Mouse (Mus musculus): ENCODE results near the gene Rrm1.

- TF ChIP-seq CTCF (IDR thresholded peaks at IDR 0.05; ENCODE audit: insufficient read depth, low read depth, low read length) (no peak), POLR2A (IDR thresholded peaks at IDR 0.05; ENCODE audit: insufficient read depth, low read depth, low read length) (no peak)
These were observed 34.1 kb upstream of the Rrm1 start for GRCm38 (mm10) chr7:102407440-102407839.

Data from olfactory bulb, adult 2 months (tissue).